Mouse (Mus musculus): ENCODE measurements around the gene Ppp1r12b.

Gene Ppp1r12b

GRCm38 (mm10) chr1:134791456-134791855 lies 164.3 kb downstream of the Ppp1r12b start:
- peak; percentile 16 for DNase-seq (ENCODE audit: low read depth)

GRCm38 (mm10) chr1:134790716-134791439 lies 164.9 kb downstream of the Ppp1r12b start:
- peak; percentile 64 for DNase-seq (ENCODE audit: low read depth)

DNA sequence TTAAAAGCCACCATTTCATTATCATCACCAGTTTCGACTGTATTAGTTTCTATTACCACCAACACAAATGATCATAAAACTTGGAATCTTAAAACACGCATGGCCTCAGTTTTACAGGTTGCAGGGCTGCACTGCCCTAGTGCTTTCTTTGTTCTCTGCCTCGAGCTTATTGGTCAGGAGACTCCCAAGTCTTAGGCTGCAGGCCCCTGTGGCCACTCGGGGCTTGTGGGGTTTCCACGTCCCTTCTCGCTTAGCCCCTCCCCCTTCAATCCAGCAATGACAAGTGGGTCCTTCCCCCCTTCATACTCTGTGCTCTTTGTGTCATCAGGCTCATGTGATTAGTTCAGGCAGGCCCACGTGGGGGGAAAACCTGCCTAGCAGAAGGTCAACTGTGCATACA lies 167.6 kb downstream of the Ppp1r12b start:
- DNase-seq (ENCODE audit: low read depth) = no peak

DNA sequence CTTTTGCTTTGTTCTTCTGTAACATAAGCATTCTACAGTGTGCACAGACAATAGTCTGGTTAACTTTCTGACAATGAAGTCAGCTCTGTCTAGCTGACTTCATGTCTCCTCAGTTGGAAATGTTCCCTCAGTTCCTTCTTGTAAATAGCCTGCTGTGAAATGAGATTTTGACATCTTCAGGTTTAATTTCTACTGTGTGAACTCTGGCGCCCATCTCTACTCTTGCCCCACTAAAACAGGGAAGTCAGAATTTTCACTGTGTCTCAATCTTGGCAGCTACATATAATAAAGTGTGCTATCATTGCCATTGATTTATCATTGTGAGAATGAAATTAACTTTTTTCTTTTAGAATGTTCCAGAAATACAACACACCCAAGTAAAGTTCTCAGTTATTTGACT lies 170.8 kb downstream of the Ppp1r12b start:
- DNase-seq (ENCODE audit: low read depth) = no peak

GRCm38 (mm10) chr1:134784481-134784880 lies 171.3 kb downstream of the Ppp1r12b start:
- no peak for DNase-seq (ENCODE audit: low read depth)

DNA sequence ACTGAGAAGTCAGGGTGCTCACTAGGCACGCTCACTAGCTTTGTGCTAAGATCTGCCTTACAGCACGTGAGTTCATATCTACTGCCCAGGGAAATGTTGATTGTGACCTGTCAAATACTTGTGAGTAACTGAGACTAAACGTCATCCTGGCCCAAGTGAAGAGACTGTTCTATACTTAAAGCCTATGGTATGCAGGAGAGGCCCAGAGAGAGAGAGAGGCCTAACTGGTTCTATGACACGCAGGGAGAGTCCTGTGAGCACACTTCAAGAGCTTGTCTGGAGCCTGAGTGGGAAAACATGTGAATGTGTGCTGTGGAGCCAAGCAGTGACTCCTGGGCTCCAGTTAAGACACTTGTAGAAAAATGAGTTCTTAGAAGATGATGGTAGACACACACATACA lies 171.8 kb downstream of the Ppp1r12b start:
- DNase-seq (ENCODE audit: low read depth) = no peak

- DNase-seq (ENCODE audit: low read depth) = no peak
These were observed 172.9 kb downstream of the Ppp1r12b start for GRCm38 (mm10) chr1:134782797-134783196.

- DNase-seq (ENCODE audit: low read depth) = no peak
These were observed 177.7 kb downstream of the Ppp1r12b start for GRCm38 (mm10) chr1:134777936-134778548.

DNA sequence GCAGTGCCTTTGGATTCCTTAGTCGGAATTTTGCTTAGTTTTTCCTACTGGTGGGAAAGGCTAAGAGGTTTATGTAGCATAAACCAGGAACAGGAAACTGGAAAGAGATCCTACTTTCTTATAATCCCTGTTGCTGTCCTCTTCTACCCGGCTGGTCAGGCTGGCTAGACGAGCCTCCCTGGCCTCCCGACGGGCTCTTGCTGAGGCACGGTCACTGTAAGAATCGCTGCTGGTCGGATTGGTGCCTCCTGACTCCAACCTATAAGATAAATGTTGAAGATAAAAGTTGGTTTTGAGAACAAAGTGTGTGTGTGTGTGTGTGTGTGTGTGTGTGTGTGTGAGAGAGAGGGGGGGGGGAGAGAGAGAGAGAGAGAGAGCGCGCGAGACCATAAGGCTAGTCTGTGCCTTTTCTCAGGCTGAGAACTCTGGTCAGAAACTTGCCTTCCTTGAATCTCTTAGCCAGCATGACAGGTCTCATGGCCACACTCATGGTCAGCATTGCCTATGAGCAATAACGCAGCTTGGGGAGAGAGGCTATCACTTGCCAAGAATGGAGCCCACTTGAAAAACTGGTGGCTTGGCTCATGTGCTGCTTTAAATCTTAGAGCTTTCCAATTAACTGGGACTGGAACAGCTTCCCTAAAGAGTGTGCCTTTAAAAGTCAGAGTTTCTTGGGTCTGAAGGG lies 178.4 kb downstream of the Ppp1r12b start:
- no peak for DNase-seq (ENCODE audit: low read depth)

- DNase-seq (ENCODE audit: low read depth) = peak; percentile 52
These were observed 180.1 kb downstream of the Ppp1r12b start for GRCm38 (mm10) chr1:134775631-134776030.

DNA sequence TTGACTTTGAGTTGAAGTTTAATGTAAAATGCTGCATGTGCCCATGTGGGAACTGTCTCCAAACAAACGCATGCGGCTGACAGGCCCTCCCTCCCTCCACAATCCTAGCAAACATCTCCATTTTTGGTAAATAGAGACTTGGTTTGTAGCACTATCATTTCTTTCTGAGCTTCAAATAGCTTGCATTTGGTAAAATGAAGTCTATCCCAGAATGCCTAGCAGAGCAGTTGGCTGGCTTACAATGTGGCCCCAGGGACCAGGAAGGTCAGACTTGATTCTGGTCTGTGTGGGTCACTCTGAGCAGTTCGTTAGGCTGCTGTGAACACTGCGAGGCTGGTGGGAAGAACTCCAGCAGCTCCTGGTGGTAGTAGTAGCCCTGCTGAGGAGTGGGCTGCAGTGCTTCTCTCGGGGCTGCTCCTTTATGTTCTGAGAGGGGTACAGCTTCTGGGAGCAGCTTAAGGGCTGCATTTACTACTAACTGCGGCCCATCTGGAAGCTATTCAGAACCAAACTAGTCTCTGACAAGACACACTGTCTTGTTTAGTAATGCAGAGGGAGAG lies 180.9 kb downstream of the Ppp1r12b start:
- no peak for DNase-seq (ENCODE audit: low read depth)

GRCm38 (mm10) chr1:134774247-134774646 lies 181.5 kb downstream of the Ppp1r12b start:
- DNase-seq (ENCODE audit: low read depth) = peak; percentile 59

DNA sequence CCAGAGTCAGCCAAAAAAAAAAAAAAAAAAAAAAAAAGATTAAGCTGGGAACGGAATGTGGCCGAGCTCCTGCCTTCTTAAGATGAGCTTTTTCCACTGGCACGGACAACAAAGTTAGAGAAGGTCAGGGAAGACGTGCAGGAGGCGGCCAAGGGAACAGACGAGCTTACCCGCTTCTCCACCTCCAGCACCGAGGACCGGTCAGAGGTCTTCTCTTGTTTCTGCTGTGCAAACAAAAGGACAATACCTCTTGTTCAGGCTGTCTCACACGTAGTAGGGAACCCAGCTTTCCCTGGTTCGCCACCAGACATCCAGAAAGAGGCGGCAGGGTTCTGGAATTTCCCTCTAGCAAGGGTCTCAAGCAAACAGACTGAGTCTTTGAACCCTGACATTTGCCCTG lies 182.5 kb downstream of the Ppp1r12b start:
- DNase-seq (ENCODE audit: low read depth) = no peak

DNA sequence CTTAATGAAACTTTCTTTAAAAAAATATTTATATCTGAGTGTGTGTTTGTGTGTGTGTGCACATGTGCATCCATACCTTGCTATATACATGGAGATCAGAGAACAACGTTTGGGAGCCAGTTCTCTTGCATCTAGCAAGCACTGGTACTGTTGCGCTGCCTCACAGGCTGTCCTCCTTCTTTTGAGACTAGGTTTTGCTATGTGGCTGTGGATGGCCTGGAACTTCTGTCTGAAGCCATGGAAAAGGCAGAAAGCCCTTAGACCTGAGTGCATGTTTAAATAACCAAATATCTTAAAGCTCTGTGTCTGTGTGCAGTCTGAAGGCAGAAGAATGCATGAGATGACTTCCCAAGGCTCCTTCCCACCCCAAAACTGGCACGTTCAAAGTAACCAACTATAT lies 182.9 kb downstream of the Ppp1r12b start:
- DNase-seq (ENCODE audit: low read depth) = no peak

DNA sequence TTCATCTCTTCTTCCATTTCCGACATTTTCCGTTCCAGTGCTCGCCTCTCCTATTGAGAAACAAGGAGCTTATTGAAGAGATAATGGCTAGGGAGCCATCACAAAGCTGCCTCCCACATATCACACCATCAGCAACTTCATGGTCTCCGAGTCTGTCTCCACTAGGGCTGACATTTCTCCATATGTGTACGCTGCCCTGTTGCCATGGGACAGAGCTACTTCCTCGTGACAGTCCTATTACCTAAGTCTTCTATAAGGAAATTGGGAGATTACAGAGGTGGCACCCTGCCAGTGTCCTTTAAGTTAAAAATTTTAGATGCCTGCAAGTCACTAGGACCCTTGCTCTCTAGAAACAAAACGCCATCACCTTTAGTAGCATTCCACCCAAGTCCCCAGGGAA lies 183.7 kb downstream of the Ppp1r12b start:
- no peak for DNase-seq (ENCODE audit: low read depth)

GRCm38 (mm10) chr1:134771353-134771752 lies 184.4 kb downstream of the Ppp1r12b start:
- DNase-seq (ENCODE audit: low read depth) = peak; percentile 90

GRCm38 (mm10) chr1:134770312-134770711 lies 185.4 kb downstream of the Ppp1r12b start:
- no peak for DNase-seq (ENCODE audit: low read depth)

- DNase-seq (ENCODE audit: low read depth) = no peak
These were observed 189.3 kb downstream of the Ppp1r12b start for GRCm38 (mm10) chr1:134766448-134766847.

- no peak for DNase-seq (ENCODE audit: low read depth)
These were observed 190.8 kb downstream of the Ppp1r12b start for GRCm38 (mm10) chr1:134764831-134765458.

DNA sequence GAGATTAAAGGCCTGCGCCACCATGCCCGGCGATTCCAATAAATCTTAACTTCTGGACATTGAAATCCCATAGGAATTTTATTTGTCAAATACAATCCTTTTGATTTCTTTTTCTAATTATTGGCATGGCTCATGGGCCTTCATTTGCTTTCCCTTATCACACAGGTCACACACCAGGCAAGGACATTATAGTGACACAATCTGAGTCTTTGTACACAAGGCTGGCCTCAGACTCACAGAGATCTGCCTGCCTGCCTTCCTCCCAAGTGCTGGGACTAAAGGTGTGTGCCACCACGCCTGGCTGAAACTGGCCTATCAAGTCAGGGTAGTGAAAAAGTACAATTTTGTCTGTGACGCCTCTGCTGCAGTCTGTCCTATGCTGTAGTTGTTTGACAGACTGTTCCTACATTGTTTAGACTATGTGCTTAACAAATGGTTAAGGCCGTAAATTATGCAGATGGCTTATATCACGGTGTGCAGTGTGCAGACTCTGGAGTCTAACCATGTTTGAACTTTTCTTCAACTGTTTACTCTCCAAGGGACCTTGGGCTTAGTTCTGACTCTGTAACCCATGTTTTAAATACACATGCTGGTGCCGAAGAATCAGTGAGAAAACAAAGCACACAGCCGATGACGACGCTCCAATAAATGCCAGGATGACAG lies 191.8 kb downstream of the Ppp1r12b start:
- DNase-seq (ENCODE audit: low read depth) = no peak

GRCm38 (mm10) chr1:134763250-134763649 lies 192.5 kb downstream of the Ppp1r12b start:
- no peak for DNase-seq (ENCODE audit: low read depth)

GRCm38 (mm10) chr1:134761534-134761933 lies 194.2 kb downstream of the Ppp1r12b start:
- peak; percentile 51 for DNase-seq (ENCODE audit: low read depth)
